Mouse (Mus musculus) heart, postnatal 36 days (tissue): Measurements from ENCODE around the gene Gm5108. TPM values are rescaled to one million over a fixed set of nuclear protein-coding genes. Genes with fewer than 3 reads are reported as not detected.

Experiments
- DNase-seq, 2 experiments: peaks; one replicate each; pipeline ENCODE4 v3.0.0; 2021 to 2022
- intact Hi-C: fragments of 180-260 bp; cut with DNase I; formaldehyde crosslinking; loops from one replicate; pipeline ENCODE4 v1.15.1; 2025
- total RNA-seq, 2 experiments: library from RNA; stranded (reverse); gene quantifications; 2 replicates each; pipeline ENCODE4 v1.2.3; 2021

Gm5108 gene
- not detected for total RNA-seq

- no peak for DNase-seq
- intact Hi-C loops, result loop anchor here (5.0 kb wide), 3 partner anchors 94 to 184 kb away; partner anchors contain the start of gene Atp8a1
Observed at GRCm38 (mm10) chr5:67941369-67941768, at the start of gene Gm5108. TSS of gene Gm5108 (plus strand) at chr5:67941669.

- DNase-seq, result no peak
- intact Hi-C loops, result no loop called here
Observed at GRCm38 (mm10) chr5:67898921-67899320, 42.5 kb upstream of the Gm5108 start.

GRCm38 (mm10) chr5:67904555-67904954, 36.9 kb upstream of the Gm5108 start:
- intact Hi-C loops, result no loop called here
- no peak for DNase-seq

GRCm38 (mm10) chr5:67930584-67930983, 10.9 kb upstream of the Gm5108 start:
- DNase-seq, result no peak
- intact Hi-C loops, result no loop called here

GRCm38 (mm10) chr5:67931623-67932022, 9.8 kb upstream of the Gm5108 start:
- DNase-seq, result no peak
- intact Hi-C loops, result no loop called here

GRCm38 (mm10) chr5:67943199-67943598, 1.7 kb downstream of the Gm5108 start:
- DNase-seq, result no peak
- intact Hi-C loops, result loop anchor here (5.0 kb wide), 3 partner anchors 96 to 186 kb away; partner anchors contain the start of gene Atp8a1

- DNase-seq, result no peak
- intact Hi-C loops, result loop anchor here (5.0 kb wide), 3 partner anchors 97 to 187 kb away; partner anchors contain the start of gene Atp8a1
Observed at GRCm38 (mm10) chr5:67944074-67944785, 2.8 kb downstream of the Gm5108 start.

- intact Hi-C loops, result loop anchor here (5.0 kb wide), 1 partner anchor 164 kb away; no protein-coding TSS in a partner anchor
- no peak for DNase-seq
Observed at GRCm38 (mm10) chr5:67946321-67946720, 4.9 kb downstream of the Gm5108 start, which contains the start of gene Gm21905. TSS of gene Gm21905 (minus strand) at chr5:67946421.

- intact Hi-C loops, result loop anchor here (5.0 kb wide), 1 partner anchor 165 kb away; no protein-coding TSS in a partner anchor
- DNase-seq, result no peak
Observed at GRCm38 (mm10) chr5:67947006-67947405, 5.5 kb downstream of the Gm5108 start.

- DNase-seq, result no peak
- intact Hi-C loops, result loop anchor here (5.0 kb wide), 1 partner anchor 166 kb away; no protein-coding TSS in a partner anchor
Observed at GRCm38 (mm10) chr5:67948074-67948473, 6.6 kb downstream of the Gm5108 start.

- intact Hi-C loops, result no loop called here
Observed at GRCm38 (mm10) chr5:67954097-67954496, 12.6 kb downstream of the Gm5108 start.

GRCm38 (mm10) chr5:67955486-67955885, 14.0 kb downstream of the Gm5108 start:
- intact Hi-C loops, result no loop called here
- DNase-seq, result no peak

More at GRCm38 (mm10) chr5:67954097-67954496, 12.6 kb downstream of the Gm5108 start:
- no peak for DNase-seq

- intact Hi-C loops, result no loop called here
- DNase-seq, result no peak
Observed at GRCm38 (mm10) chr5:67961708-67962629, 20.5 kb downstream of the Gm5108 start.

- DNase-seq, result no peak
- intact Hi-C loops, result no loop called here
Observed at GRCm38 (mm10) chr5:67969536-67969935, 28.1 kb downstream of the Gm5108 start.

GRCm38 (mm10) chr5:67981946-67982526, 40.6 kb downstream of the Gm5108 start:
- intact Hi-C loops, result no loop called here
- DNase-seq, result no peak

- intact Hi-C loops, result no loop called here
- DNase-seq, result no peak
Observed at GRCm38 (mm10) chr5:67990426-67990825, 49.0 kb downstream of the Gm5108 start.

GRCm38 (mm10) chr5:68002611-68003010, 61.1 kb downstream of the Gm5108 start:
- DNase-seq, result no peak
- intact Hi-C loops, result no loop called here

GRCm38 (mm10) chr5:68003904-68004303, 62.4 kb downstream of the Gm5108 start:
- intact Hi-C loops, result no loop called here
- DNase-seq, result no peak

GRCm38 (mm10) chr5:68004419-68004818, 63.0 kb downstream of the Gm5108 start:
- no peak for DNase-seq

GRCm38 (mm10) chr5:68007074-68007473, 65.6 kb downstream of the Gm5108 start:
- intact Hi-C loops, result no loop called here
- no peak for DNase-seq

More at GRCm38 (mm10) chr5:68004419-68004818, 63.0 kb downstream of the Gm5108 start:
- intact Hi-C loops, result no loop called here
